Mouse (Mus musculus): ENCODE measurements around the gene Kcne1.

Kcne1 gene

DNA sequence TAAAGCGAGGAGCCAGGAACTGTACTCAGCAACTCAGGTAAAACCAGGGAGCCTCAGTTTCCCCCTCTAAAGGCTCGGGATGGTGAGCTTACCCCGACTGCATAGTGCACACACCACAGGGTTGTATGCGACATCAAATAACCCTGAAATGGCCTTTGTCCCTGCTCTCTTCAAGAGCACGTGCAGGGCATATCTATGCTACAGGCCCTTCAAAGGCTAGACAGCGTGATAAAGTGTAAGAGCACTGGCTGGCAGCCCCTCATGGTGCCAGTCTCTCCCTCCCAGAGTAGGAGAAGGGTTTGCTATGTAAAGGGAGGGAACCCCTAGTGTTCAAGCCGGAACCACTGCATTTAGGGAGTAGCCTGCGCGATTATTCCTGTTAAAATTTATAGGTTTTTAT, 2.2 kb downstream of the Kcne1 start:
- no peak for DNase-seq (ENCODE audit: low read depth, low spot score)

DNA sequence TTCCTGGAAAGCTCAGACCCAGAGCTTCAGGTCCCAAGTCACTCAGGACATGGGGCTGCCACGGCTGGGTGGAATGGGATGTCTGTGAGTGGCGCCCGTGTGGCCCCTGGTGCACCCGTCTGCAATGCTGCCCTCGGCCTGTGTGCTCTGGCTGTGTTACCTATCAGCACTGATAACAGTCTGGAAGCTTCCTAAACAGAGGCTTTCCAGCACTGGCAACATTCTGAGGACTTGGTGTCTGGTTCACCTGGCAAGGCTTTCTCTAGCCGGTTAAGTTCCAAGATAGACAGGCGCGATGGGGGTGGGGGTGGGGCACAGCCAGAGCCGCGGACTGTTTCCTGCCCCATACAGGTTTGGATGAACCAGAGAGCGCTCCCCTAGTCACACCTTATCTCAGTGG, 3.3 kb downstream of the Kcne1 start:
- DNase-seq (ENCODE audit: low read depth, low spot score) = no peak

DNA sequence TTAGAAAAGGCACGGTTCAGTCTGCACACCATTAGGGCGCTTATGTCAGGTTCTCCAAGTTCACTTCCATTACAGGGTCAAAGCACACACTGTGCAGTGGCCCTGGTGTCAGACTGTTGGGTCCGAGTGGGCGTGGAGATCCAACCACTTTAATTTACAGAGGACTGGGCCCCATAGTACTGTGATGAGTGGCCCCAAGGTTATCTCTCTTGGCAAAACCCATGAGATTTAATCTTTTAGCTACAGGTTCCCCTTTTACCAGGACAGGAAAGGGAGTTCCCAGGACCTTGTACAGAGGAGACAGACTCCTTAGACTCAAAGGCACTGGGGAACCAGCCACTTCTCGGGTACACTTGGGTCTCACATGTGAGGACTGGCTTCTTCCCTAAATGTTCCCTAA, 3.9 kb downstream of the Kcne1 start:
- no peak for DNase-seq (ENCODE audit: low read depth, low spot score)

DNA sequence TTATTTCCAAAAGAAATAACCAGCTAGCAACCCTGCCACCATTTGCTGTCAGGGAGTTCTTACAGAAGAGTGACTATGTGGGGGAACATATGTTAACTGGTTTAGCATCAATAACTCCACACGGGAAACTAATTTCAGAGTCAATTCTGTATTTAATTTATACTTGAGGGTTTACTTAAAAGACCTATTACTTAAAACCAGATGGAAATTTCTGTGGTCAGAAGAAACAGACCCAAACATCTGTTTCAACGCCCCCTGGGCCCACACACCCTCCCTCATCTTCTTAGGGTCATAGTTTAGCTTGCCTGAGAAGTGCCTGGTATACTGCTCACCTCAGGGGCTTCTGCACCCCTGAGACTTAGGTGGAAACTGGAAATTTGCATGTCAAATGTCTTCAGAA, 5.4 kb downstream of the Kcne1 start:
- DNase-seq (ENCODE audit: low read depth, low spot score) = no peak

DNA sequence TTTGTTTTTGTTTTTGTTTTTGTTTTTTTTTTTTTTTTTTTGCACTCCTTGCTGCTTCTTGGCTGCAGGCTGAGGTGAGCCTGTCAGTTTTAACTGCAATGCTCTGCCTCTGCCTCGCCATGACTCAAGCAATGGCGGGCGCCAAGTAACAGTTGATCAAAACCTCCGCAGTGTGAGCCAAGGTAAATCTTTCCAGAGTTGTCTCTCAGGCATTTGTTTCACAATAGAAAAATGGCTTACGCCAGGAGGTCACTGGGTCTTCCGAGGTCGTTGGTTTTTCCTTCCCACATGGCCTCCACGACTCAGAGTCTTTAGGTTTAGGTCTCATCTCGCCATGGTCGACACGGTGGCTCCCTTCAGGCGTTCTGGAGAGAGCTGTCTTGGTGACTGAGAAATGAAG, 6.0 kb downstream of the Kcne1 start:
- no peak for DNase-seq (ENCODE audit: low read depth, low spot score)

DNA sequence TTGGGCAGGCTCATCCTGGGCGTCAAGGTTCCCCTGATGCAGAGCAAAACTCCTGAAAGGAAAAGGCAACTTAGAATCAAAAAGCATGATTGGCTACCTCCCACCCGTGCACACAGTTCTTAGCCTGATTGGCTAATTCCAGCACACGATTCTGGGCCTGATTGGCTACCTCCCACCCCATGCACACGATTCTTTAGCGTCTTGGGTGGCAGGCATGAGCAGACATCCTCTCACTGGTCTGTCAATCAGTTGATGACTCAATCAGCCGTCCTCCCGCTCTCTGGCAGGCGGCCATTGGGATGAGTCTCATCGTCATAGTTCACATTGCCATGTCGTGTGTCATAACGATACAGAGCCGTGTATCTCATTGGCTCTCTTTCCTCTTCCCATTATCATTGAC, 10.3 kb downstream of the Kcne1 start:
- no peak for DNase-seq (ENCODE audit: low read depth, low spot score)

DNA sequence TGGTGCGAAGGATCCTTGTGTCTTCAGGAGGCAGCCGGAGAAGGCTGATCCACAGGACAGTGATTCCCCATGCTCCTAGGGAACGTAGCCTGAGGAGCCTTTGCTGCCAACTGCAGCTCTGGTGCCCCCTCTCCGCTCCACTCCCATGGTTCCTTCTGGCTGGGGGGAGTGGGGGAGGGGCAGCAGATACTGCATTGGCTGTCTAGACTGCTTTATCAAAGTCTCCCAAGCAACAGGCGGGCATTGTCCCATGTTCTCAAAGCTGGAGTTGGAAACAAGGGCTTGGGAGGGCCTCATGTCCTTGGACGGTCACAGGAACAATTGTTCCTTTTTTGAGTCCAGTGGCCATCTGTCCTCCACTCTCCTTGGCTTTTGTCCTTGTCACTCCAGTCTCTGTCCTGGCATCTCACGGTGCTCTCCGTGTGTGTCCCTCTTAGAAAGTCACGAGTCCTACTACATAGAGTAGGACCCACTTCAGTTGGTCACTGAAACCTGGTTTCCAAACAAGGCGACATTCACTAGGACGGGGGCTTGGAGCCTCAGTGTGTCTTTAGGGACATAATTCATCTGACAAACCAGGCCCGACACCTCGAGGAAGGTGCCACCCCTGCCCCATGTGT, 12.9 kb downstream of the Kcne1 start:
- DNase-seq (ENCODE audit: low read depth, low spot score) = no peak

DNA sequence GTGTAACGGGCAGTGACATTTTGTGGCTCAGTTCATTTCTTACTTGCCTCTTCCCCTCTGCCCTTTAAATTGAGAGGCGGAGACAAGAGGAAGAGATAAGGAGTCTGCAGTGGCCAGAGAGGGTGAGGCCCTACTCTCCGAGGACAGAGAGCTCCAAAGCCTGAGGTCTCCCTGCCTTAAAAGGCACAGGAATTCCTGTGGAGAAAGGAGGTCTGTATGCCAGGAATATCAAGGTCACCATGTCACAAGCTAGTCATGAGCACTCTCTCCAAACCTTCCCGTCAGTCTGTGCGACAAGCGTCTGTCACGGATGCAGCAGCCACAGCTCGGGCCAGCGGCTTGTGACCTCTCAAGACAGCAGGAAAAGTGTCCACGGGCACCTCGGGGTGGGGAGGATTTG, 14.1 kb downstream of the Kcne1 start:
- no peak for DNase-seq (ENCODE audit: low read depth, low spot score)

DNA sequence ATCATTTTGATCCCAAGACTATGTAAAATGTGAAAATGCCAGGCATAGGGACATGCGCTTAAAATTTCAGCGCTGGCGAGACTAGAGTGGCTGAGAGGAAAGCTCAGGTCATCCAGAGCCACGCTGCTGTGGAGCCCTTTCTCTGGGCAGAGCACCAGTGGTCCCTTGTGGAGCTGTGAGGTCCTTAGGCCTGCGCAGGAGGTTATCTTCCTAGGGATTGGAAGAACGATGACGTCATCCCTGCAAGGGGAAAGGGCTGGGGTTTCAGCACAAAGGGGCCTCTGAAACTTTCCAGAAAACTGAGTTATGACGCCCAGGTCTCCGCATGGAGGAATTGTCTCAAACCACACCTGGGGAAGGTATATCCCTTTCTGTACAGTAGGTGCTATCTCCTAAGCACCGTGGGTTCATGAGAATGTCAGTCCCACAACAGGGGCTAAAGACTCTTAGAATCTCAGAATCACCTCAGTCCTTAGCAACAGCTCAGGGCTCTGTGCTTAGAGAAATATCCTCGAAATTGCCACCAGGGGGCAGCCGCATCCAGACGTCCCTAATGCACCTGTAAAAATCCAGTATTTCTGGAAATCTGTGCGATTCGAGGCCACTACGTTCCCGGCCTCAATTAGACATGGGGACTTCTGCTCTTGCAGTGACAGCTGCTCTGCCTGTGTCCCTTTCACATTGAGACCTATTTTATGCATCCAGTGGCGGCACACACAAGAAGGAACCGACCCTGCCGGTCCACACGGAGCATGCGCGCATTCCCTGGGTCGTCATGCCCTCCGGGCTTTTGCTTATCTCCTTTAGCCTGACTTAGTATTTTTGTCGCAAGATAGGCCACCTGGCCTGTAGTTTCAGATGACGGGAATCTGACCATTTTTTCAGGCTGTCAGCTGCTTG, 18.4 kb downstream of the Kcne1 start:
- DNase-seq (ENCODE audit: low read depth, low spot score) = peak; percentile 65

DNA sequence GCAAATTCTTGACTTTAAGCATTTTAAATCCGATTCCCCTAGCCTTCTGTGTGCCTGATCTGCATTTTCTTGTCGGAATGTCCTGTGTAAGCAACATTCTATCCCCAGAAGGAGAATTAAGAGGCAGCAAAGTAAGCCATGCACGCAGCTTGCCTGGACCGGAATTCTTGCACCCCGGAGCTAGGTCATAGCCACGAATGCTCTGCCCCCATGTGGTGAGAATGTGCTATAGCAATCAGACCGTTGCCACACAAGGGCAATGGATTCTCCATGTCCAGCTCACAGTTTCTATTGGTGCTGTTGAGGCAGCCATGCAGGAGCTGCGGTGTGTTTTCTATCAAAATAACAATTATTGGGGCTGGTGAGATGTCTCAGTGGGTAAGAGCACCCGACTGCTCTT, 23.0 kb downstream of the Kcne1 start:
- peak; percentile 20 for DNase-seq (ENCODE audit: low read depth, low spot score)

DNA sequence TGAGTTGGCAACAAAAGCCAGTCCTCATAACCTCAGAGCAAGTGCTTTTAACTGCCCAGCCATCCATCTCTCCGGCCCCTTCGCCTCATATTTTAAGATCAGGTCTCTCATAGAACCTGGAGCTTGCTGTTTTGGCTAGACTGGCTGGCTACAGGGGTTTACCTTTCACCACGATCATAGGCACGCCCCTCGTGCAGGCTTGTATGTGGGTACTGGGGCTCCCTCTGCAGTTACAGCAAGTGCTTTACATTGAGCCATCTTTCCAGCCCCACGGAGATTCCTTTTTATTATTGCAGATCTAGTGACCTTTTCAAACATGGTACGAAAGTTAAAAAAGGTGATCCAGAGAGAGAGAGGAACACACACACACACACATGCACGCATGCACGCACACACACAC, 24.7 kb downstream of the Kcne1 start:
- DNase-seq (ENCODE audit: low read depth, low spot score) = no peak

DNA sequence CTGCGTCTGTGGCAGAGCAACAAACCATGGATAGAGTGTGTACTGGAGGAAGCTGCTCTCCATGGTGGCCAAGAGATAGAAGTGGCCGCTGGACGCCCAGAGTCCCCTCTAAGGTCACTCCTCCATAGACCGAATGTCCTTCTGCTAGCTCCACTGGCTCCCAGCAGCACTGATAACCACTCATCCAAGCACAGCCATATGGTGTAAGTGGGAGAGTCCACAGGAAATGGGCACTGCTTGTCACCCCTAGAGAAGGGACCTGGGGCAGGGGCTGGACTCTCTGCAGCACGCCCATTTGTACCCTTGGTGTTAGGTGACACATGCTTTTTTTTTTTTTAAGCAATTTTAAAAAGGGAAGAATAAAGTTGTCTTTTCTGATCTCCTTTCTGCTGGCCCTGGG, 28.3 kb downstream of the Kcne1 start:
- DNase-seq (ENCODE audit: low read depth, low spot score) = no peak

DNA sequence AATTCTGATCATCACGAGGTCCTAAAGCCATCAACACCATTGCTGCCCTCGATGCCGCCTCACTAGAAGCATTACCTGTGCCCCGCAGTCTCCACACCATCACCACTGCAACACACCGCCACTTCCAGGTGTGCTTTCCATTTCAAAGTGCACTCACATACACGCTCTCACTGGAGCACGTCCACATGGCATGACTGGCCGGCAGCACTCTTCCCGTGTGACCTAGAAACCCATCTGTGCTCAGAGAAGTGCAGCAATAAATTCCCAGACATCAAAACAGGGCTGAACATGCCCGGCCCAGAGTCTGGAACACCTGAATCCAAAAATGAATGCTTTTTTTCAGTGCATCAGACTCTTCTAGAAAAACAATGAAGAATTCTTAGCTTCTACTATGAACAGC, 31.4 kb downstream of the Kcne1 start:
- DNase-seq (ENCODE audit: low read depth, low spot score) = no peak

DNA sequence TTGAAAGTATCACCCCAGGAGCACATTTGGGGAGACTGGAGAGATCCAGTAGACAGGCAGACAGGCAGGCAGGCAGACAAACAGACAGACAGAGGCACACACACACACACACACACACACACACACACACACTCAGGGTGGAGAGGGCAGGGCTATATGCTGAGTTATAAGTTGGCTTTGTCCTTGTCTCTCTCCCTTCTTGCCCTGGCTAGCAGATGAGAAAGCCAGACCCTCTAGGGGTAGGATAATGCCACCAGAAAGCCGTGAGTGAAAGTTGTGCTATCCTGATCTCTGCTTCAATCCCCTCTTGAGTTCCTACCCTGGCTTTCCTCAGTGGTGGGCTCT, 34.2 kb downstream of the Kcne1 start:
- no peak for DNase-seq (ENCODE audit: low read depth, low spot score)

DNA sequence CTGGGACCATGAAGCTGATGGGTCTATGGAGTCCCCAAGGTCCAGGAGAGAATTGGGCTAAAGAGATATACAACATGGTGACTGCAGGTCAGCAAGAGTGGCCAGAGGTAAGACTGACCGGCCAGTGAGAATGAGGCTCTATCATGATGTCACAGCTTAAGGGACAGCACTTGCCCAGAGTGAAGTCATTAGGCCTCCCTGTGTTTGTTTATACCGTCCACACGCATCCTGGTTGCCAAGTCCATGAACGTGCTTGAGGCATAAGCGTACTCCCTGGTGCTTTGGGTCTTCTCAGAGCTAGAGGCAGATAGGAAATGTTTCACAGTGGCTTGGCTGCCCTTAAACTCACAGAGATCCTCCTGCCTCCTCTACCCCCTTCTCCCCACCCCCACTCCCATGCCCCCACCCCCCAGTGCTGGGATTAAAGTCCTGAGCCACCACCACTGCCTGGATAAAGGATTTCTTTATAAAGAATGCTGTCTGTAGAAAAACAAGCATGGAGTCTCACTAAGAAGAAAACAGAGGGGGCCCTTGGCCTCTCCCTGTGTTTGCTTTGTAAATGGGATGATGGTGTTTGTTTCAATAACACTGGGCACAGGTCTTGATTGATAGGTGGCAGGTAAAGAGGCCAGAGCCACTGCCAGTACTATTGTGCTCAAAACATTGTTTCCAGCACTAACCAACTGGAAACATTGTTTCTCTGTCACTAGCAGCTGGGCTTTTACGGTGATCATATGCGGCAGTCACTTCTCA, 34.8 kb downstream of the Kcne1 start:
- no peak for DNase-seq (ENCODE audit: low read depth, low spot score)

DNA sequence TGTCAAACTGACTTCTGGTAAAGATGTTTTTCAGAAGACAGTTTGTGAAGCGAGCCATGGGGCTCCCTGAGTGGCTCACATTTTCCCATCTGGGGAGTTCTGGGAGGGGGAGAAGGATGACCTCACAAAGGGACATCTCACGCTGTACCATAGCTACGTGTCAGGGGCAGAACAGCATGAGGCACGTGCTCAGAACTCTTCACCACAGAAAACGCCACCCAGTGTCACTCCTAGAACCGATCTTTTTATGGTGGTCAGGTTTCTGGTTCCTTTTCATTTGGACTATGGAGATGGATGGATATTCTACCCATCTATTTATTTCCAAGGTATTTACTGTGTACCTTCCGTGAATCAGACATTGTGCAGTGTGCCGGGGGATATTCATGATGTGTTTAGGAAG, 37.9 kb downstream of the Kcne1 start, which contains the start of gene Fam243:
Gene Fam243 (minus strand): TSS at position 101 of the 400 bp plus-strand sequence.
- DNase-seq (ENCODE audit: low read depth, low spot score) = no peak

DNA sequence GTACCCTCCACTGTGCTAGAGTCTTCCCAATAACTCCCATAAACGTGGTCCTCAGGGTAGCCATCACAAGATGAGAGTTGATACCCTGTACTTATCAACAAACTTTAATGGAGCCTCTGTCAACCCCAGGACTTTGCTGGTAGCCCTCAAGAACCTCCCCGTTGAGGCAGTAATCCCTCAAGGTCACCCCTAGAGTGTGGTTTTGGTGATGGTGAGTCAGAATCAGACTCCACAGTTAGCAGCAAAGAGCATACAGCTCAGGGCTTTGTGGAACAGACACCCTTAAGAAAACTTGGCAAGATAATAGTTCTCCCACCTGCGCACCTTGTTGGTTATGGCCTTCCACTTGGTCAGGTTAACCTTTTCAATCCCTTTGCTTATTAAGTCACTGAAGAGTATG, 38.9 kb downstream of the Kcne1 start:
- no peak for DNase-seq (ENCODE audit: low read depth, low spot score)

DNA sequence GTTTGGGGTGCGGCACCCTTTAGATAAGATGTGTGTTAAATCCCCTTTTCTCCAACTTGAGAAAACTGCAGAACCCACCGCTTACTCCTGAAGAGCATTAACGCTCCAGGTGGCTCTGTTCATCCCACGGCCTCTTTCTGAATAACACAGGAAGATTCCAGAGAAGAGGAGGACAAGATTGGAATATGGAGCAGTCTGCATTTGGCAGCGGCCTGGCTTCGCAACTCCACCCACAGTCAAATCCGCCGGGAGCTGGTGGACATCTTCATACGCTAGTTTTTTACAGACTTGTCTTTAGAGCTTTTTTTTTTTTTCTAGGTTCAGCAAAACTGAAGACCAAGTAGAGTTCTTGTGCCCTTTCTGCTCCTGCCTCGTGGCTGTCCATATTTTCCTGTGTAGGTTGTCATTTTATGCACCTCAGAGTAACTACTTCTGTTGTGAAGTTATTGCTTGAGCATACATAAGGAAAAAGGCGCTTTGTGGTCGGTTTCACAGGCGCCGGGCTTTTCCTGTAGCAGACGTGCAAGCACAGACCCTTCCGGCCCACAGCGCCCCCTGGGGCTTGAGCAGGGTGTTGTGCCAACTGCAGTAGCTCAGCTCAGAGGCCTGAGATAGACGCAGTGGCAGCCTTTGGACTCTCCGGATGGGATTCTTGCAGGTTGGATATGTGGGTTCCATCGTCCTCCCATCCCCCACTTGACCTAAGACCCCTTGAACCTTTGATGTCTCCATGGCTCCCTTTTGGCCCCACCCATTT, 39.7 kb downstream of the Kcne1 start:
- no peak for DNase-seq (ENCODE audit: low read depth, low spot score)

DNA sequence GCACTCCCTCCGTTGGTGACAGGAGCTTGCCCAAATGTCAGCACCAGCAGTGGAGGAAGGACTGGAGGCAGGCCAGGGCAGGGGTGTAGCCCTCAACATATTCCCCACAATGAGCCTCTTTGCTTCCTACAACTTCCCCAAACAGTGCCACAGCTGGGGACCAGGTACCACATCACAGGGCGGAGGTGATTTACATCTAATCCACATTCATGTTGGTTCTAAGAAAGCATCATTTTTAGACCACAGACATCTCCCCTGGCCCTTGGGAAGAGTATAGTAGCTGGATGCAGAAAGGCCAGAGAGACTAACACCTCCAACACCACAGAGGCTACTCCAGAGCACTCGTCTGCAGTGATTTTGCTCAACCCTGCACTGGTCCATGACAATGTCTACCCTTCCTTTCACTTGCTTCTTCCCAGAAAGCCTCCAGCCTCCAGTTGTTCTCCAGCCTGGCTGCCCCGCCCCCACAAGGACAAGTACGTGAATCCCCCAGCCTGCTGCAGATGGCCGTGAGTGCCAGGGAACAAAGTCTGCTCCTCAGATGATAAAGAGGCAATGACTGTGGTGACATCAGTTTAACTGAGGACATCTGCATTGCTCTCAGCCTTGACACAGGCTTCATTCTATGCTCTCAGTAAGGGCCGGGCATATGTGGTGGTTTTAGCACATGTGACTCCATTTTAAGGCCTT, 43.1 kb downstream of the Kcne1 start:
- DNase-seq (ENCODE audit: low read depth, low spot score) = no peak

DNA sequence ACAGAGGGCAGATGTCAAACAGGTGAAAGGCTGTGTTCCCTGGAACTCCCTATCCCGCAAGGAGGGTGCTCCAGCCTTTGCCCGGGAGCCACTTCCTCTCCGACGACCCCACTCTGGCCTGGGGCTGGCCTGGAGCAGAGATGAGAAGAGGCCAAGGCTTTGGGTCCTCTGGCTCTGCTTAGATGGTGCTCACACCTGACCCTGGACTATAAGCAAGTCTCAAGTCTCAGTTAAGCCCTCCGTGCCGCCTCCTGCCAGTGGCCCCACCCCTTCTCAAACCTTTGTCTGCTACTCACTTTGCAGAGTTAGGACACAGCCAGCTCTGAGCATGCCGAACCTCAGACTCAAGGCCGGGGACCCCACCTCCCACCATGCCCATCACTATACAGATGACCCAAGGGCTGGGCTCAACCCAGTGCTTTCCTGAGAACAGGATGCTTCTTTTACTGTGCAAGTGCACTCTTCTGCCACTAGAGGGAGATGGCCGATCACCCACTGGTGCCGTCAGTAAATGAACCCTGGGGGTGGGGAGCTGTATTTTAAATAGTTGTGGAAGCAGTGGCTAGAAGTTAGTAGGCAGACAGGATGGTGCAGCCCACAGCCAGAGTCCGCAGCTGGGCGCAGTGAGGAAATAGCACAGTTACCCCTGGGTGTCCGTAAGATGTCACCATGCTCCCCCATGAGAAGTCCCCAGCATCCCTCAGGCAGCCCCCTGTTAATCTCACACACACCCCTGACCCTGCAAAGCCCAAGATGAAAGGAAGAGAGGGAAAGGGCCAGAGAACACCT, 45.1 kb downstream of the Kcne1 start:
- DNase-seq (ENCODE audit: low read depth, low spot score) = peak; percentile 28

DNA sequence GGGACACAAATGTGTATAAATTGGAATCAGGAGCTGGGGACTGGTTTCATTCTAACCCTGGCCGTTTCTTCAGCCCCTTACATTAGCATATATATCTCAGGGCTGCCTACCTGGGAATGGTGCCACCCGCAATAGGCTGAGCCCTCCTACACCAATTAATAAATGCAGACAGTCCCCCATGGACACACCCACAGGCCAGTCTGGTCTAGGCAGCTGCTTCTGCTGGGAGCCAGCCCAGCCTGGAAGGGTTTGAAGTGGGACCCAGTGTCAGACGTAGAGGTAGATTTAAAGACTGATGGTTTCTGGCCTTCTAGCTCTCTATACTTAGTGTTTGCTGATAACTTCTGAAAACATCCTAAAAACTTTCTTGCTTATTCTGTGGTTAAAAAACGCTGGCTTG, 50.1 kb downstream of the Kcne1 start:
- DNase-seq (ENCODE audit: low read depth, low spot score) = no peak
